Mouse (Mus musculus): ENCODE results near the gene Atp6v1g3. TPM values are rescaled to one million over a fixed set of nuclear protein-coding genes. Genes with fewer than 3 reads are reported as not detected.

Atp6v1g3 gene
- total RNA-seq, 2 experiments from 2014 or later: not detected

GRCm38 (mm10) chr1:138287665-138288064 lies 14.1 kb downstream of the Atp6v1g3 start:
- no peak for ATAC-seq (replicated peaks; ENCODE audit: poor library complexity, severe bottlenecking)

- no peak for ATAC-seq (replicated peaks; ENCODE audit: poor library complexity, severe bottlenecking)
These were observed 15.2 kb downstream of the Atp6v1g3 start for GRCm38 (mm10) chr1:138288721-138289120.

- no peak for ATAC-seq (replicated peaks; ENCODE audit: poor library complexity, severe bottlenecking)
These were observed 16.2 kb downstream of the Atp6v1g3 start for GRCm38 (mm10) chr1:138289455-138290425.

GRCm38 (mm10) chr1:138291463-138291862 lies 17.9 kb downstream of the Atp6v1g3 start:
- ATAC-seq (replicated peaks; ENCODE audit: poor library complexity, severe bottlenecking): no peak

- ATAC-seq (replicated peaks; ENCODE audit: poor library complexity, severe bottlenecking): no peak
These were observed 20.9 kb downstream of the Atp6v1g3 start for GRCm38 (mm10) chr1:138294487-138294886.

GRCm38 (mm10) chr1:138298156-138298555 lies 24.6 kb downstream of the Atp6v1g3 start:
- no peak for ATAC-seq (replicated peaks; ENCODE audit: poor library complexity, severe bottlenecking)

- peak; percentile 35 for ATAC-seq (replicated peaks; ENCODE audit: poor library complexity, severe bottlenecking)
These were observed 26.0 kb downstream of the Atp6v1g3 start for GRCm38 (mm10) chr1:138299576-138299975.

GRCm38 (mm10) chr1:138301920-138302319 lies 28.4 kb downstream of the Atp6v1g3 start:
- ATAC-seq (replicated peaks; ENCODE audit: poor library complexity, severe bottlenecking): no peak

- ATAC-seq (replicated peaks; ENCODE audit: poor library complexity, severe bottlenecking): no peak
These were observed 29.2 kb downstream of the Atp6v1g3 start for GRCm38 (mm10) chr1:138302756-138303155.

GRCm38 (mm10) chr1:138303296-138303695 lies 29.8 kb downstream of the Atp6v1g3 start:
- peak; percentile 78 for ATAC-seq (replicated peaks; ENCODE audit: poor library complexity, severe bottlenecking)

GRCm38 (mm10) chr1:138304141-138304915 lies 30.8 kb downstream of the Atp6v1g3 start:
- ATAC-seq (replicated peaks; ENCODE audit: poor library complexity, severe bottlenecking): peak; percentile 67

GRCm38 (mm10) chr1:138322657-138323056 lies 49.1 kb downstream of the Atp6v1g3 start:
- peak; percentile 95 for ATAC-seq (replicated peaks; ENCODE audit: poor library complexity, severe bottlenecking)

- ATAC-seq (replicated peaks; ENCODE audit: poor library complexity, severe bottlenecking): peak; percentile 90
These were observed 49.6 kb downstream of the Atp6v1g3 start for GRCm38 (mm10) chr1:138323076-138323630.

GRCm38 (mm10) chr1:138326091-138326490 lies 52.6 kb downstream of the Atp6v1g3 start:
- no peak for ATAC-seq (replicated peaks; ENCODE audit: poor library complexity, severe bottlenecking)

GRCm38 (mm10) chr1:138326566-138326965 lies 53.0 kb downstream of the Atp6v1g3 start:
- ATAC-seq (replicated peaks; ENCODE audit: poor library complexity, severe bottlenecking): no peak

- ATAC-seq (replicated peaks; ENCODE audit: poor library complexity, severe bottlenecking): peak; percentile 24; the same call in 1 of the 2 replicates
These were observed 54.1 kb downstream of the Atp6v1g3 start for GRCm38 (mm10) chr1:138327466-138328245.

- ATAC-seq (replicated peaks; ENCODE audit: poor library complexity, severe bottlenecking): peak; percentile 59
These were observed 54.8 kb downstream of the Atp6v1g3 start for GRCm38 (mm10) chr1:138328320-138328719.

- ATAC-seq (replicated peaks; ENCODE audit: poor library complexity, severe bottlenecking): no peak
These were observed 57.0 kb downstream of the Atp6v1g3 start for GRCm38 (mm10) chr1:138330556-138330955.

GRCm38 (mm10) chr1:138331596-138331995 lies 58.1 kb downstream of the Atp6v1g3 start:
- no peak for ATAC-seq (replicated peaks; ENCODE audit: poor library complexity, severe bottlenecking)

- ATAC-seq (replicated peaks; ENCODE audit: poor library complexity, severe bottlenecking): no peak
These were observed 61.2 kb downstream of the Atp6v1g3 start for GRCm38 (mm10) chr1:138334701-138335100.
